Mouse (Mus musculus): ENCODE measurements around the gene Mdh2.

Gene Mdh2

GRCm38 (mm10) chr5:135778471-135779445, at the start of gene Mdh2:
Gene Mdh2 (plus strand): TSS chr5:135778480.
- peak; percentile 99 for DNase-seq

- DNase-seq, result no peak
Measured at GRCm38 (mm10) chr5:135729351-135729750, 48.9 kb upstream of the Mdh2 start.

GRCm38 (mm10) chr5:135730278-135730677, 48.0 kb upstream of the Mdh2 start:
- no peak for DNase-seq

- no peak for DNase-seq
Measured at GRCm38 (mm10) chr5:135730916-135731315, 47.4 kb upstream of the Mdh2 start.

GRCm38 (mm10) chr5:135731322-135731721, 47.0 kb upstream of the Mdh2 start:
- no peak for DNase-seq

GRCm38 (mm10) chr5:135733071-135733470, 45.2 kb upstream of the Mdh2 start:
- no peak for DNase-seq

- no peak for DNase-seq
Measured at GRCm38 (mm10) chr5:135734057-135734680, 44.1 kb upstream of the Mdh2 start.

GRCm38 (mm10) chr5:135735741-135736140, 42.5 kb upstream of the Mdh2 start:
- no peak for DNase-seq

GRCm38 (mm10) chr5:135736544-135736943, 41.7 kb upstream of the Mdh2 start:
- no peak for DNase-seq

GRCm38 (mm10) chr5:135737154-135737553, 41.1 kb upstream of the Mdh2 start:
- no peak for DNase-seq

- no peak for DNase-seq
Measured at GRCm38 (mm10) chr5:135738266-135738665, 40.0 kb upstream of the Mdh2 start.

- DNase-seq, result no peak
Measured at GRCm38 (mm10) chr5:135742156-135742555, 36.1 kb upstream of the Mdh2 start.

- peak; percentile 11 for DNase-seq
Measured at GRCm38 (mm10) chr5:135742941-135743740, 35.1 kb upstream of the Mdh2 start.

- DNase-seq, result peak; percentile 93
Measured at GRCm38 (mm10) chr5:135743741-135744609, 34.3 kb upstream of the Mdh2 start, which contains the start of gene Tmem120a. Gene Tmem120a (minus strand): TSS chr5:135744448.

GRCm38 (mm10) chr5:135744742-135745141, 33.5 kb upstream of the Mdh2 start:
- DNase-seq, result no peak

- no peak for DNase-seq
Measured at GRCm38 (mm10) chr5:135751041-135751440, 27.2 kb upstream of the Mdh2 start.

GRCm38 (mm10) chr5:135751595-135751994, 26.7 kb upstream of the Mdh2 start:
- no peak for DNase-seq

- DNase-seq, result no peak
Measured at GRCm38 (mm10) chr5:135761881-135762280, 16.4 kb upstream of the Mdh2 start.

- DNase-seq, result peak; percentile 51
Measured at GRCm38 (mm10) chr5:135763526-135763925, 14.8 kb upstream of the Mdh2 start.

- DNase-seq, result no peak
Measured at GRCm38 (mm10) chr5:135764971-135765370, 13.3 kb upstream of the Mdh2 start.

- no peak for DNase-seq
Measured at GRCm38 (mm10) chr5:135772519-135772918, 5.8 kb upstream of the Mdh2 start.

GRCm38 (mm10) chr5:135776546-135776945, 1.7 kb upstream of the Mdh2 start:
- no peak for DNase-seq

Data from right cerebral cortex, postnatal 25 days (tissue).